Mouse (Mus musculus) heart, embryonic 12.5 days (tissue): ENCODE measurements around the gene Ddx6. TPM values are rescaled to one million over a fixed set of nuclear protein-coding genes. Genes with fewer than 3 reads are reported as not detected.

ENCODE experiments used
- ATAC-seq: fragments of 200-750 bp; cut with Nextera tagmentation; 2 replicates; pipeline ENCODE4 v1.8.0; 2017; ENCODE audit warnings: moderate TSS enrichment, moderate library complexity; ENCODE audit not compliant: insufficient number of reproducible peaks, low FRiP score
- H3K27ac ChIP-seq: fragments of 300-500 bp; sonication (generic); 2 replicates; pipeline ENCODE4 v1.5.1; 2016; ENCODE audit warnings: mild to moderate bottlenecking, moderate library complexity; ENCODE audit not compliant: poor library complexity, severe bottlenecking
- H3K27me3 ChIP-seq: fragments of 300-500 bp; sonication (generic); replicated peaks from 2 replicates; pipeline ENCODE4 v1.6.1; 2016; ENCODE audit warnings: mild to moderate bottlenecking, moderate library complexity
- H3K36me3 ChIP-seq: fragments of 300-500 bp; sonication (generic); 2 replicates; pipeline ENCODE4 v1.6.1; 2016; ENCODE audit warnings: mild to moderate bottlenecking, moderate library complexity
- H3K4me1 ChIP-seq: fragments of 300-500 bp; sonication (generic); replicated peaks from 2 replicates; pipeline ENCODE4 v1.6.1; 2016; ENCODE audit warnings: mild to moderate bottlenecking
- H3K4me2 ChIP-seq: fragments of 300-500 bp; sonication (generic); 2 replicates; pipeline ENCODE4 v1.6.1; 2016; ENCODE audit warnings: mild to moderate bottlenecking, moderate library complexity
- H3K4me3 ChIP-seq: fragments of 300-500 bp; sonication (generic); 2 replicates; pipeline ENCODE4 v1.5.1; 2016; ENCODE audit warnings: mild to moderate bottlenecking
- H3K9ac ChIP-seq: fragments of 300-500 bp; sonication (generic); 2 replicates; pipeline ENCODE4 v1.6.1; 2016; ENCODE audit warnings: mild to moderate bottlenecking, moderate library complexity
- H3K9me3 ChIP-seq: fragments of 300-500 bp; sonication (generic); replicated peaks from 2 replicates; pipeline ENCODE4 v1.6.1; 2016; ENCODE audit warnings: mild to moderate bottlenecking, moderate library complexity
- WGBS: fragments of 180-500 bp; shearing (Covaris S2); methylation state at CpG from one replicate; pipeline ENCODE4 v1.1.7; 2016; 5-methylcytosine and 5-hydroxymethylcytosine counted together
- polyA plus RNA-seq: library from polyadenylated mRNA; unstranded; fragments of >200 nt; fragmentation: Nextera tagmentation; extraction: Ambion mirVana; gene quantifications from 2 replicates; pipeline ENCODE4 v1.2.1, GENCODE M21; 2016

The Ddx6 gene
- polyA plus RNA-seq, 1 experiment from 2014 or later: 12.4 TPM

GRCm38 (mm10) chr9:44594901-44595536 lies 9.7 kb upstream of the Ddx6 start:
- Histone ChIP-seq H3K27me3 (no peaks in the 10 kb centered on the region), H3K4me2 (no peak overlapping the region), H3K4me1 (peaks cover 26% of the 10 kb centered on the region), H3K27ac (no peak overlapping the region), H3K9ac (no peak overlapping the region), H3K4me3 (no peak overlapping the region), H3K9me3 (peaks cover 3% of the 10 kb centered on the region; the same call in 1 of the 2 replicates), H3K36me3 (no peaks in the 10 kb centered on the region)
- whole genome bisulfite sequencing: 83% methylated on average over 9 of the region's 9 CpGs
- ATAC-seq: no peak

- Histone ChIP-seq H3K4me1 (peaks cover 30% of the 10 kb centered on the region), H3K9ac (no peak overlapping the region), H3K4me3 (no peak overlapping the region), H3K27me3 (no peaks in the 10 kb centered on the region), H3K27ac (no peak overlapping the region), H3K36me3 (no peaks in the 10 kb centered on the region), H3K4me2 (no peak overlapping the region), H3K9me3 (peaks cover 3% of the 10 kb centered on the region; the same call in 1 of the 2 replicates)
- ATAC-seq: no peak
- WGBS: 87% methylated on average over 1 of the region's 1 CpGs
Measured at GRCm38 (mm10) chr9:44595537-44595930, 9.2 kb upstream of the Ddx6 start.

- Histone ChIP-seq H3K27me3 (no peaks in the 10 kb centered on the region), H3K4me3 (no peak overlapping the region), H3K9me3 (no peaks in the 10 kb centered on the region), H3K27ac (no peak overlapping the region), H3K36me3 (peaks cover 2% of the 10 kb centered on the region; the same call in 1 of the 2 replicates), H3K4me1 (peaks cover 32% of the 10 kb centered on the region), H3K9ac (no peak overlapping the region), H3K4me2 (no peak overlapping the region)
- no peak for ATAC-seq
- 72% methylated on average over 2 of the region's 2 CpGs for WGBS
Measured at GRCm38 (mm10) chr9:44597742-44598141, 7.0 kb upstream of the Ddx6 start.

- ATAC-seq: no peak
- H3K36me3 ChIP-seq: peaks cover 2% of the 10 kb centered on the region; the same call in 1 of the 2 replicates
- 5% methylated on average over 18 of the region's 18 CpGs for WGBS
Measured at GRCm38 (mm10) chr9:44598899-44599495, 5.7 kb upstream of the Ddx6 start.

GRCm38 (mm10) chr9:44599616-44600015 lies 5.1 kb upstream of the Ddx6 start:
- no peaks in the 10 kb centered on the region for H3K27me3 ChIP-seq
- 17% methylated on average over 6 of the region's 6 CpGs for WGBS
- no peaks in the 10 kb centered on the region for H3K9me3 ChIP-seq
- H3K36me3 ChIP-seq: peaks cover 2% of the 10 kb centered on the region; the same call in 1 of the 2 replicates
- H3K27ac ChIP-seq: no peak overlapping the region
- H3K4me2 ChIP-seq: peak overlapping the region; percentile 83
- ATAC-seq: no peak
- H3K4me1 ChIP-seq: peaks cover 36% of the 10 kb centered on the region
- H3K9ac ChIP-seq: peak overlapping the region; percentile 56; the same call in 1 of the 2 replicates
- H3K4me3 ChIP-seq: peak overlapping the region; percentile 38; the same call in 1 of the 2 replicates

More at GRCm38 (mm10) chr9:44598899-44599495, 5.7 kb upstream of the Ddx6 start:
- peak overlapping the region; percentile 38 for H3K4me3 ChIP-seq
- H3K9me3 ChIP-seq: no peaks in the 10 kb centered on the region
- H3K4me1 ChIP-seq: peaks cover 36% of the 10 kb centered on the region
- peak overlapping the region; percentile 83 for H3K4me2 ChIP-seq
- H3K27me3 ChIP-seq: no peaks in the 10 kb centered on the region
- H3K27ac ChIP-seq: no peak overlapping the region
- H3K9ac ChIP-seq: peak overlapping the region; percentile 46; the same call in 1 of the 2 replicates

GRCm38 (mm10) chr9:44600801-44601200 lies 3.9 kb upstream of the Ddx6 start:
- Histone ChIP-seq H3K36me3 (peaks cover 2% of the 10 kb centered on the region; the same call in 1 of the 2 replicates), H3K9ac (no peak overlapping the region), H3K4me1 (peaks cover 36% of the 10 kb centered on the region), H3K4me3 (no peak overlapping the region), H3K4me2 (no peak overlapping the region), H3K27ac (no peak overlapping the region), H3K27me3 (no peaks in the 10 kb centered on the region), H3K9me3 (no peaks in the 10 kb centered on the region)
- no peak for ATAC-seq
- WGBS: 80% methylated on average over 6 of the region's 6 CpGs

GRCm38 (mm10) chr9:44602766-44603165 lies 1.9 kb upstream of the Ddx6 start:
- no peaks in the 10 kb centered on the region for H3K27me3 ChIP-seq
- no peak for ATAC-seq
- H3K27ac ChIP-seq: peak overlapping the region; percentile 100
- H3K4me3 ChIP-seq: peak overlapping the region; percentile 96
- peaks cover 40% of the 10 kb centered on the region for H3K4me1 ChIP-seq
- H3K9ac ChIP-seq: peak overlapping the region; percentile 100
- no peaks in the 10 kb centered on the region for H3K9me3 ChIP-seq
- 74% methylated on average over 6 of the region's 6 CpGs for WGBS
- H3K36me3 ChIP-seq: peaks cover 10% of the 10 kb centered on the region
- H3K4me2 ChIP-seq: peak overlapping the region; percentile 87

- Histone ChIP-seq H3K4me1 (peaks cover 40% of the 10 kb centered on the region), H3K27me3 (no peaks in the 10 kb centered on the region), H3K9me3 (no peaks in the 10 kb centered on the region), H3K4me2 (peak overlapping the region; percentile 87), H3K9ac (peak overlapping the region; percentile 100), H3K36me3 (peaks cover 18% of the 10 kb centered on the region), H3K4me3 (peak overlapping the region; percentile 96), H3K27ac (peak overlapping the region; percentile 100)
- ATAC-seq: peak; percentile 75
- WGBS: under 1% methylated on average over 38 of the region's 38 CpGs
Measured at GRCm38 (mm10) chr9:44603454-44604289, 1.0 kb upstream of the Ddx6 start.

- WGBS: under 1% methylated on average over 53 of the region's 65 CpGs
- H3K9ac ChIP-seq: peak overlapping the region; percentile 100
- ATAC-seq: peak; percentile 75
Measured at GRCm38 (mm10) chr9:44604290-44604778, 358 bp upstream of the Ddx6 start.

GRCm38 (mm10) chr9:44605616-44606165 lies 999 bp downstream of the Ddx6 start:
- Histone ChIP-seq H3K4me1 (peaks cover 23% of the 10 kb centered on the region), H3K27ac (peak overlapping the region; percentile 100), H3K9me3 (no peaks in the 10 kb centered on the region), H3K36me3 (peaks cover 32% of the 10 kb centered on the region), H3K4me2 (peak overlapping the region; percentile 76), H3K27me3 (no peaks in the 10 kb centered on the region), H3K9ac (peak overlapping the region; percentile 100), H3K4me3 (peak overlapping the region; percentile 96)
- no peak for ATAC-seq
- WGBS: under 1% methylated on average over 13 of the region's 13 CpGs

More at GRCm38 (mm10) chr9:44604290-44604778, 358 bp upstream of the Ddx6 start:
- H3K9me3 ChIP-seq: no peaks in the 10 kb centered on the region
- H3K36me3 ChIP-seq: peaks cover 24% of the 10 kb centered on the region
- peaks cover 34% of the 10 kb centered on the region for H3K4me1 ChIP-seq
- peak overlapping the region; percentile 96 for H3K4me3 ChIP-seq
- peak overlapping the region; percentile 100 for H3K27ac ChIP-seq
- H3K4me2 ChIP-seq: peak overlapping the region; percentile 87
- no peaks in the 10 kb centered on the region for H3K27me3 ChIP-seq
